Mouse (Mus musculus): ENCODE measurements at regions not wholly inside any gene's neighbourhood (a gene's known extent, or its start where the extent isn't known, plus 50 kb on each side); places are given as distances from the start of the nearest gene placed in this dataset.
A peak's percentile ranks its signal among the peaks of the same experiment; 100 is the strongest.

DNA sequence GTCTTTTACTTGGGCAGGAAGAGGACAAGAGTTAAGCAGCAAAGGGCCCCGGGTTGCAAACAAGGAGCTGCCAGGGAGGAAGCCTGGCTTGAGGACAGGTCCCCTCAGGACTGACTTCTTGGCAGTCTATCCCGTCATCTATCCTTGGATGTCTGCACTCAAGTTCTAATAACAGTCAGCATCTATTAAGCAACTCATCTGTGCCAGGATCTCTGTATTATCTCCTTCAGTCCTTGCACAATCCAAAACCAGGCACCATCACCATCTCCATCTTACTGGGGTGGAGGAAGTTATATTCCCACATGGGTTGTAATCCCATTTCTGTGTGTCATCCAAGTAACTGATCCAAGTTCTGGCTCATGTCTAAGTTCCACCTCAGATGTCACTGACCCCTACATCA is 87.1 kb upstream of the Lifr start:
- DNase-seq (ENCODE audit: low spot score): no peak

DNA sequence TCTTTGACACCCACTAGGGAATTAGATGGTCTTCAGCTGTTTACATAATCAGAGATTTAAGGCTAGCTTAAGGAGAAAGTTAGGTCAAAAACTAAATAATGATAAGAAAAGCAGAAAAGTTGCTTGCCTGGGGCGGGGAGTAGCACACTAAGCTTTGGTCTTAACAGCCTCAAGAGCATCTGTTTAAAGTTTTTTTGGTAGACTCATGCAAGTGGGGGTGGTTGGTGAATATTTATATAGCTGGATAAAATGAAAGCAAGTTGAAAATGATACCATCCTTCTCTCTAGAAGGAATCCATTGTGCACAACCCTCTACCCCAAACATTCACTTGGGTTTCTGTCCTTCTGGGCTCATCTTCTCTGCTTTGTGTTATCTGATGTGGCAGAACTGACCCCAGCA is 85.3 kb upstream of the Lifr start:
- DNase-seq (ENCODE audit: low spot score): no peak

DNA sequence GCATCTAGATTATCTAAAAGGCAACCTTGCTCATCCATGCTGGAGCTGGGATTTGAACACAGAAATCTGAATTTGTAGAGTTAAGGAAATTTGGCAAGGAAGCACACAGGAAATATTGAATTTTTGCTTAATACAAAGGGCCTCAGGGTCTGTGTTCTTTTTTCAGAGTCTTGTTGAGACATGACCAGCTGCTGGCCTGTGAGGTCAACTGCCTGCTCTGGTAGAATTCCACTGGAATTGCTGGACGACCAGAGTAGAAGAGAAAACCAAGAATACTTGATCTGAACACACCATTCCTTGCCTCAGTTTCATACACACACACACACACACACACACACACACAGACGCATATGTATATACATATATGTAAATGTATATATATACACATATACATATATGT is 84.1 kb upstream of the Lifr start:
- DNase-seq (ENCODE audit: low spot score): no peak

DNA sequence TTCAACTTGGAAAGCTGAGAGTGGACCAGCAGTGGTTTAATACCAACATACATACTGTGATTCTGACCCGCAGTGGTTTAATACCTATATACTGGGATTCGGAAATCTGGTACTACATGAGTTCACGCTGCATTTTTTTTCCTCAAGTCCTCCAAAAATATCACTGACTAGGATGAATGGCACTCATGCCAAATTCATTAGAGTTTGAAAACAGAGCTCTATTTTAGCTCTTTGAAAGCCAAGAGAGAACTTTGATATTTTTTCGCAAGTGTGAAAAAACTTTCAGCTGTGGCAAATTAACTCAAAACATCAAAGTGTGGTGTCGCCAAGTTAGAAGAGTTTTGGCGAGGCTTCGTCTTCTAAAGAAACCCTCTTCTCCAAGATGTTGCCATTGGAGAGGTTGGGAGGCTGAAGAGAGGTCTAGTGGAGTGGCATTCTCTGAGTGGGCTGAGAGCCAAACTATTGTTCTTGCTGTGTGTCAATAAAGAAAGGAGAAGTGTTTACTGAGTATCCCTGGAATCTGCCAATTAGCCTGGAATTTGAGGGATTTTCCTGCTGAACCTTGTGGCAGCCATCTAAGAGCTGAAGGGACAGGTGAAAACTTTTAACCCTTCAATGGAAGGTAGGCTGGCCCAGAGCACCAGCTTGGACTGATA is 81.6 kb upstream of the Lifr start:
- DNase-seq (ENCODE audit: low spot score): no peak

DNA sequence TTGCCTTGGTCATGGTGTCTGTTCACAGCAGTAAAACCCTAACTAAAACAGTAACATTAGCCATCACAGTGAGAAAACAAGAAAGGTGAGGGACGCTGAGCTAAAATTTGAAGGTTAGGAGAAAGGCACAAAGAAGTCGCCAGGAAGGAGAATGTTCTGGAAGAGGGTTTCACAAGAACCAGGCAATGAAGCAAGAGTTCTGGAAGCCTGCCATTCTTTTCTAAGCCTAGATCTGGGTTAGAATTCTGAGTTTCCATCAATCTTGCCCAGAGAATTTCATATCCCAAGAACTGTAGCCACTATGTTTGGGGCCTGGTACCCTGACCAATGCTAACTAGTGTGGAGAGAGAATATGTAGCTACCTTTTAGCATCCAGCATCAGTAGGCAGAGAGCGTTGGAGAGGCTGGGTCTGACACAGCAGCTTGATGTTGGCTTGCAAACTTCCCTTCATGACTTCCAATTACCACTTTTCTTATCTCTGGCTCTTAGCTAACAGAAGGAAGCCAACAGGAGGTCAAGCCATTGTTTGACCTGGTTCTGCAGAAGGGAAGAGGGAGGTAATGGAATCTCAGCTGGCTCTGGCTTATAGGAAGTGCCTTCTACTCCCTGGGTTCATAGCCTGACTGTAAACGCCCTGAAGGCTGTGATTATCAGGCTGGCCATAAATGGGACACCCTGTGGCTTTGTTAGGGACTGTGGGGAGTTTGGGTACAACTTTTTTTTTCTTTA is 79.3 kb upstream of the Lifr start:
- DNase-seq (ENCODE audit: low spot score): peak; percentile 46

DNA sequence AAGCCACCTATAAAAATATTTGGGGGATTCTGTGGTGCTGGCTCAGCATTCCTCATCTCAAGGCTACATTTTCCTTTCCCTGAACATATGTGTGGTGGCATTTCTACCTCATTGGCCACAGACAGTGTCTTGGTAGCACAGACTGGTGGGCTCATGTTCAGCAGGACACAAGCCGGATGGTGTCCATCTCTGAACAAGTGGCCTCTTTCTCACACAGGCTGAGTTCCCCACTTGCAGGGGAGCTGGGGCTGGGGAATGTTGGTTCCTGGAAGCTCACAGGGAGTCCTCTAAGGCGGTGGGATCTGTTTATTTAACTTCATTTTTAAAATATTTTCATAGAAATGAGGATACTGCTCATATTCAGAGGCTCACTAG is 78.7 kb upstream of the Lifr start:
- DNase-seq (ENCODE audit: low spot score): no peak

DNA sequence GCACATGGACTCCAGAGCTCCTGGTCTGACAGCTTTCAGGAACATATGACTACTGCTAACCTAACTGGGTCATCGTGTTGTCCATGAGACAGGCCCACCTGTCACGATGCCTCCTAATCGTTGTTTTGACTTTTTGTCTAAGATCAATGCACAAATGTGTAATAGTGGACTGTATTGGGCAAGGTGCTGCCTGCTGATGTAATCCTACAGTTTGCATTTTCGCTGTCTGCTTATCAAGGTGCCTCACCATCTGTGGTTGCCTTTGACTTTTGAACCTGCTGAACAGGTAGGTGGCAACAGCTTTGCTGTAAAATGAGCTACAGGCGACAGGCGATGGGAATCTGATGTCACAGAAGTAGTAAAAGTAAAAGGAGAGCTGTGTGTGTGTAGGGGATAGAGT is 78.0 kb upstream of the Lifr start:
- DNase-seq (ENCODE audit: low spot score): no peak

DNA sequence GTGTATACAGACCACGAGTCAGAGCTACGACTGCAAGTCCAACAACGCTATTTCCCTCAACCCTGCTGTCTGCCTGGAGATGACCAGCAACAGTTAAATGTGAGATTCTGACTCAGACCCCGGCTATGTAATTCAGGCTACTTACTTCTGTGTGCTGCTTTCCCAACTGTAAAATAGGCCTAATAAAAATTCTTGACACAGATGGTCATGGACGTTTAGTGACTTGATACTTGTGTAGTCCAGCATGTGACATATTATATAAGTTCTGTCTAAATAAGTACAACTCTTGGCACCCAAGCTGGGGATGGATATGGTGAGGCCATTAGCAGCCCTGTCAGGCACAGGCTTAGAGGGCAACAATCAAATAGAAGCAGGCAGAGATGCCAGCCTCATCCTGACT is 77.4 kb upstream of the Lifr start:
- DNase-seq (ENCODE audit: low spot score): no peak

DNA sequence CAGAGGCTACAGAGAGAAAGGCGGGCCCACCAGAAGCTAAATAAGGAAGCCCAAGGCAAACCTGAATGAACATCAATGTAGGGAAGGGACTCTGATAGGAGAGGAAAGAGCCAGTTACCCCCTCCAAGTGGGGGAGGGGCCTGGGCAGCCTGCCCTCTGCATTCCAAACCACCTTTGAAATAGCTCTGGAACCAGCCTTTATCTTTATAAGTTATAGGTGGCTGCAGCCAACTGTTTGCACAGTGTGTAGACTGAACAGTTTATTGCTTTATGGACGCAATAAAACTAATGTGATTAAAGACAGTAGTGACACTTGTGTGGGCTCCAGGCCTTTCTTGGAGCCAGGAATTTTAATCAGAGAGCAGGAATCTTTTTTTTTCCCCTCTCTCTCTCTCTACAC is 75.4 kb upstream of the Lifr start:
- no peak for DNase-seq (ENCODE audit: low spot score)

DNA sequence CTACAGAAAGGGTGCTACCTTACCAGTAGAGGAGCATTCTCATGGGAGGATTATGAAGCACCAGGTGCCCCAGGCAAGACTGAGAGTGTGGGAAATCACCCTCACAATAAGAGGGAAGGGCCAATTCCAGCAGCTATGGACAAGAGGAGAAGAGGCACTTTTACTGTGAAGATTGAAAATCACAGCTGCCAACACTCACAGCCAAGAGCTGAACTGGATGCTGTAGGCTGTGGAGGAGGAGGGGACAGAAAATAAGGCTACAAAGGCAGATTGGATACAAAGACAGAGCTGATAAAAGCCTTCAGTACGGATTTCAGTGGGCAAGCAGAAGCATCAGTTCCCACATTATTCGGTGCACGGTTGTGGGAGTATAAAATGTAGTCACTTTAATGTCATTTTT is 74.4 kb upstream of the Lifr start:
- DNase-seq (ENCODE audit: low spot score): no peak

DNA sequence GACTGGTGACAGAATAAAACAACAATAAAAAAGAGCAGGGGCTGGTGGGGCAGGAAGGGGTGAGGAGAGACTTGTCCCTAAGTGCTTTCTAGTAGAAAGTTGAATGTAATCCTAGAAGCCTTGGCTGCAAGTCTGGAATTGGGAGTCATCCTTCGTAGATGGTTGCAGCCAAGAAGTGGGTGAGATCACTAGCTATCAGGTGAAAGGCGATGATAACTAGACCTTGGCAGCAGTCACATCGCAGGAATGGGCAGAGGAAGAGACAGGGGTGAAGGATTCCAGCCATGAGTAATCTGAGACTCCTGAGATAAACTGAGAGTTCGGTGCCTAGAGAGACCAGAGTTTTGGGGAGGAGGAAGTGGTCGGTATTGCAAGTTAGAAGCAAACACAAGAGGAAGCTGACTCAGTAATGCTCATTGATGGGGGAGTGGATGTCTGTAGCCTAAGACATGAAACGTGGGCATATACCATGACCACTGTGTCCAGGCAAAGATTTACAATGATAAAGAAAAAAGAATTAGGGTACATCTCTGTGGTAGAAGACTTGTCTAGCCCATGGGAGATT is 73.1 kb upstream of the Lifr start:
- DNase-seq (ENCODE audit: low spot score): no peak

DNA sequence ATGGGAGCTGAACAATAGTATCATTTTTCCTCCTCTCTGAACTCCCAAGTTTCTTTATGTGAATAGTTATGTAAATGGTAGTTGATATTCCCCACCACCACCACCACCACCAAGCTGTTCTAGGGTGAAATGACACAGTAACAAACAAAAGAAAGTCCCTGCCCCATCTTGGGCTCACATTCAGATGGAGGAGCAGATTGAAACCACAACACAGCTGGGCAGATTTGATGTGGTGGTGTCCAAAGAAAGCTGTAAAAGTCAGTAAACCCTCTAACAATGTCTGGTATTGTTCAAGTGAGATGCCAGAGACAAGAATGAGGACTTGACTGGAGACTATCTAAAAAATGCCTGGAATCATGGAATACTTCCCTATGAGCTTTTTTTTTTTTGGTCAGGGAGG is 67.8 kb upstream of the Lifr start:
- DNase-seq (ENCODE audit: low spot score): no peak

DNA sequence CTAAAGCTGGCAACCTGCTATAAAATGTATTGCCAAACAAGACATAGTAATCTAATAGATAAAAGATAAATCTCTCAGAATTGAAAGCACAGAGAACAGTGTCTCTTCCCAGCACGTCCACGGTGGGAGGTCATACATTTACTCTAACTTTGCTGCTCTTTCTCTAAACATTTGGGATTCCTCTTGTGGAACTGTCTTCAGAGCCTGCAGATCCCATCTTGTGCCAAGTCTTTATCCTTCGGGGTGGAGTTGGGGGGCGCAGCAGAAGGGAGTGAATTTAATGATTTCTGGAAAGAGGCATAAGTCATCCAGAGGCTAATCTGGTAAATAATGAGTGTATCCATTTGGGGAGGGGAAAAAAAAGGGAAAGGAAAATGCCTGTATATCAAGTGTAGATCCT is 65.2 kb upstream of the Lifr start:
- DNase-seq (ENCODE audit: low spot score): no peak

DNA sequence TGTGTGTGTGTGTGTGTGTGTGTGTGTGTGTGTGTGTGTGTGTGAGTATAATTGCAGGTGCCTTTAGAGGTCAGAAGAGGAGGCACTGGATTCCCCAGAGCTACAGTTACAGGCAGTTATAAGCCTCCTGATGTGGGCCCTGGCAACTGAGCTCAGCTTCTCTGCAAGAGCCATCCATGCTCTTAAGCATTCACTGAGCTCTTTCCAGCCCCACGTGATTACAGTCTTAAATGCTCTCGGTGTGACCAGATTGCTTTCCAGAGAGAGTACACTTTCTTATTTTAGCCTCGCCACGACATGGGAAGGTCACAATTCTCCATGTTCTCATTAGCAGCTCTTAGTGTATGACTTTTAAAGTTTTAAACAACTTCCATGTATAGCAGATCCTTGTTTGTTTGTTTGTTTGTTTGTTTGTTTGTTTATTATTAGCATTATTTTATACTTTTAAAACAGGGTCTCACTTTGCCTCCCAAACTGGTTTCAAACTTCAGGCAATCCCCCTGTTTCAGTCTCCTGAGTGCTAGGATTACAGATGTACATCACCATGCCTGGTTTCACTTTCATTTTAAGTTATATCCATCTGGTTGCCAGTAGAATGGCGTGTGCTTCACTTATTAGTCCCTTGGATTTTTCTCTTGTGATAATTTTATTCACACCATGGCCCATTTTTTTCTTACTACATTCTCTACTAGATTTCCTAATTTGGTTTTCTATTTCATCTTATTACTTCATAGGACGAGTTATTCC is 58.9 kb upstream of the Lifr start:
- peak; percentile 30 for DNase-seq (ENCODE audit: low spot score)

DNA sequence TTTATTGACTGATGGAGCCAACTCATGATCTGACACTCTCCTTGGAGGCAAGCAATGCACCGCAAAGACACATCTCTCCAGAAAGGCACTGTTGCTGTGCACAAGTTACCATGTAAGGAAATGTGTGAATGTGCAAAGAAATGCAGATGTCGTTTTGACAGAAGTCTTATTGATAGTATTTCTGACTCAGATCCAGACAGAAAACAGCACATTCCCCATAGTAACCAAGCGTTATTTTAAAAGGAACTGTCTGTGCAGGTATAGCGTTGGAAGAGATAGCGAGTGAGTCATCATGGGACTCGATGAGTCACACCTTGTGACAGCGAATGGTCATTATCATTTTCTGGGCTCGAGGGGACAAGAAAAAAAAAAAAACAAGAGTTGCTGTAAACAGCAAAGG is 52.9 kb upstream of the Lifr start:
- no peak for DNase-seq (ENCODE audit: low spot score)

DNA sequence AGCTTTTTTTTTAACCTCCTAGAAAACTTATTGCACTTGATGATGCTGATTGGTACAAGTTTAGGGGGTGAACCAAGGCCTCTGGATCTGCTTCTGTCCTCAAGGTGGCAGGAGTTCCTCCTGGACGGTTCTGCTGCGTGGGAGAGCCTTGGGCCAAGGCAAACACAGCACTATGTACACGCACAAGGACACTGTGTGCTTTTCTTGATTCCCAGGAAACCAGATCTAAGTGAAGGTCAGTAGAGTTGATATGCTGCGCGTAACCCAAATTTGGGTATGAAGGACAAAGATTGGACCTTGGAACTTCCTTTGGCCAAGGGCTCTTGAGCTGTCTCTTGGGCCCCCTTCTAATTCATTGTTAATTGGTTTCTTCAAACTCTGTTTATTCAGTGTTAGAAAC is 51.3 kb upstream of the Lifr start:
- no peak for DNase-seq (ENCODE audit: low spot score)

DNA sequence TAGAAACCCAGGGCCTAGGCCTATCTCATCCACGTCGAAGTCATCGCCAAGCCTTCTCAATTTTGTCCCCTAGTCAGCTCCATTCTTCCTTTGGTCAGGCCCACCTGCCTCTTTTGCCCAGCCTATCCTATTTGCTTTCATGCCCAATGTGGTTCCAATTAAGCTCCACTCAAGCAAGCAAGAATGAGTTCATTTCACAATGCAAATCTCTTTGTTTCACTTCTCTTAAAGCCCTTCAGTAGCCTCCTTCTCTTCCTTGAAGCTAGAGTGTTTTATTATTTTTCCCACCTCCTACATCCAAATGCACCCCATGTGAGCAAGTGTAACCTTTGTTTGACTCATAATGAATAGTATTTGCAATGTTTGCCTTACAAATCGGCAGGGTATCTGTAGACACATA is 50.6 kb upstream of the Lifr start:
- DNase-seq (ENCODE audit: low spot score): no peak
